Mouse (Mus musculus): ENCODE results near the gene Hk1.

The Hk1 gene

GRCm38 (mm10) chr10:62220732-62221514 lies 158.8 kb downstream of the Hk1 start:
- no peak for DNase-seq (ENCODE audit: low spot score)
